26 mouse cellular contexts compared by ENCODE assay signal in genomic region chr17:26778430-26779100, GRCm38 (mm10). TPM values are rescaled to one million over a fixed set of nuclear protein-coding genes. Genes with fewer than 3 reads are reported as not detected.
A peak's percentile ranks its signal among the peaks of the same experiment; 100 is the strongest.
DNase-seq lines count a peak whose midpoint lies in the region; ATAC-seq and TF ChIP-seq lines count a peak whose summit lies in the region.
"Had no signal": no experiment of that assay in that cellular context is flagged by ENCODE, and none has a peak within 500 bp of the region (broad histone marks: within the 10 kb centered on the region; RNA-seq: fewer than 3 reads in every experiment).

No protein-coding gene starts in this region.

- H3K27me3 ChIP-seq in heart, adult 2 months (ENCODE audit: control insufficient read depth, insufficient read depth, low read length), result no peaks in the 10 kb centered on the region
- no peaks in the 10 kb centered on the region for H3K27me3 ChIP-seq in lung, postnatal 0 days (replicated peaks; ENCODE audit: insufficient read depth, low read length)
- no peaks in the 10 kb centered on the region for H3K27me3 ChIP-seq in embryonic facial prominence, embryonic 14.5 days (replicated peaks; ENCODE audit: control insufficient read depth, insufficient read depth, low read length)
- H3K27me3 ChIP-seq: CH12.LX; hindbrain, embryonic 15.5 days; midbrain, embryonic 15.5 days had no signal

- no peak for TF ChIP-seq EP300 in heart, adult 2 months (IDR thresholded peaks at IDR 0.05; ENCODE audit: insufficient read depth, low read depth, low read length)
- no peak for TF ChIP-seq EP300 in lung, postnatal 0 days (IDR thresholded peaks at IDR 0.05)

- no peak for TF ChIP-seq POLR2A in heart, adult 2 months (IDR thresholded peaks at IDR 0.05; ENCODE audit: insufficient read depth, low read depth, low read length)

- H3K9me3 ChIP-seq in lung, postnatal 0 days (ENCODE audit: low read length), result no peaks in the 10 kb centered on the region
- H3K9me3 ChIP-seq in embryonic facial prominence, embryonic 14.5 days (ENCODE audit: control insufficient read depth, low read length), result no peaks in the 10 kb centered on the region
- H3K9me3 ChIP-seq: hindbrain, embryonic 10.5 days; hindbrain, embryonic 15.5 days; midbrain, embryonic 10.5 days; midbrain, embryonic 15.5 days had no signal

- no peak for ATAC-seq in lung, postnatal 0 days
- ATAC-seq in embryonic facial prominence, embryonic 14.5 days (ENCODE audit: low read depth), result no peak
- ATAC-seq: forebrain, embryonic 14.5 days; inflammation-experienced regulatory T-cells, adult 6 months; midbrain, embryonic 15.5 days had no signal

- H3K4me3 ChIP-seq in heart, adult 2 months, result no peak overlapping the region
- H3K4me3 ChIP-seq in lung, postnatal 0 days (ENCODE audit: low read depth, low read length), result no peak overlapping the region
- H3K4me3 ChIP-seq in embryonic facial prominence, embryonic 14.5 days (ENCODE audit: low read depth, low read length), result no peak overlapping the region
- H3K4me3 ChIP-seq: hindbrain, embryonic 10.5 days; hindbrain, embryonic 15.5 days; midbrain, embryonic 10.5 days; midbrain, embryonic 15.5 days had no signal

- H3K9ac ChIP-seq in heart, adult 2 months (ENCODE audit: low read depth, low read length), result no peak overlapping the region
- no peak overlapping the region for H3K9ac ChIP-seq in lung, postnatal 0 days (replicated peaks; ENCODE audit: low read depth)
- no peak overlapping the region for H3K9ac ChIP-seq in embryonic facial prominence, embryonic 14.5 days (ENCODE audit: low read depth, low read length)
- H3K9ac ChIP-seq: hindbrain, embryonic 15.5 days; liver, embryonic 14.5 days; midbrain, embryonic 15.5 days had no signal

- H3K4me2 ChIP-seq in lung, postnatal 0 days (replicated peaks; ENCODE audit: low read depth, low read length), result no peak overlapping the region
- H3K4me2 ChIP-seq in embryonic facial prominence, embryonic 14.5 days (ENCODE audit: low read depth, low read length), result no peak overlapping the region
- H3K4me2 ChIP-seq: hindbrain, embryonic 15.5 days; midbrain, embryonic 15.5 days had no signal

- DNase-seq in heart, adult 11 months, result peak; percentile 90
- DNase-seq in heart, adult 2 months, result no peak
- DNase-seq in lung, postnatal 0 days (ENCODE audit: low spot score), result peak; percentile 16
- DNase-seq in lung, postnatal 10 days, result no peak
- DNase-seq in embryonic facial prominence, embryonic 14.5 days (ENCODE audit: low spot score), result peak; percentile 63
- DNase-seq in urinary bladder, postnatal 36 days (ENCODE audit: low spot score in 2 of 2), result no peak
- no peak for DNase-seq in cerebellum, adult 8-10 months
- DNase-seq: adrenal gland, postnatal 25 days; B cell, adult 2 months; cerebellum, adult 11-12 months; cerebellum, postnatal 10 days; heart, postnatal 14 days; kidney, adult 11 months; kidney, postnatal 14 days; left cerebral cortex, postnatal 4 days; liver; lung, adult 2 months; right cerebral cortex, adult 18-20 months had no signal

- no peak for TF ChIP-seq CTCF in heart, adult 2 months (IDR thresholded peaks at IDR 0.05)
- TF ChIP-seq CTCF in lung, postnatal 0 days (IDR thresholded peaks at IDR 0.05), result no peak

- peaks cover 4% of the 10 kb centered on the region for H3K36me3 ChIP-seq in heart, adult 2 months (ENCODE audit: control insufficient read depth, insufficient read depth, low read length)
- H3K36me3 ChIP-seq in lung, postnatal 0 days (ENCODE audit: insufficient read depth, low read length), result no peaks in the 10 kb centered on the region
- H3K36me3 ChIP-seq in embryonic facial prominence, embryonic 14.5 days (ENCODE audit: control insufficient read depth, insufficient read depth, low read length), result peaks cover 2% of the 10 kb centered on the region; the same call in 1 of the 2 replicates
- H3K36me3 ChIP-seq: midbrain, embryonic 15.5 days had no signal

- no peak overlapping the region for H3K27ac ChIP-seq in heart, adult 2 months
- no peak overlapping the region for H3K27ac ChIP-seq in lung, postnatal 0 days (ENCODE audit: low read length)
- H3K27ac ChIP-seq in embryonic facial prominence, embryonic 14.5 days (replicated peaks; ENCODE audit: low read depth, low read length), result peak overlapping the region; percentile 56
- H3K27ac ChIP-seq: hindbrain, embryonic 10.5 days; hindbrain, embryonic 15.5 days; liver, embryonic 14.5 days; midbrain, embryonic 10.5 days; midbrain, embryonic 15.5 days had no signal

- WGBS in heart, adult 2 months, result 84% methylated on average over 3 of the region's 3 CpGs
- WGBS in lung, postnatal 0 days, result 84% methylated on average over 3 of the region's 3 CpGs
- WGBS in embryonic facial prominence, embryonic 14.5 days, result 80% methylated on average over 3 of the region's 3 CpGs

- intact Hi-C loops in heart, adult 2 months (cut with DNase I), result loop anchor here (5.0 kb wide), 2 partner anchors 56 to 116 kb away; partner anchors contain the start of gene Atp6v0e

- peaks cover 2% of the 10 kb centered on the region for H3K4me1 ChIP-seq in heart, adult 2 months (ENCODE audit: control insufficient read depth, insufficient read depth, low read length)
- peaks cover 5% of the 10 kb centered on the region; the same call in 1 of the 2 replicates for H3K4me1 ChIP-seq in lung, postnatal 0 days (ENCODE audit: insufficient read depth, low read depth, low read length)
- H3K4me1 ChIP-seq in embryonic facial prominence, embryonic 14.5 days (ENCODE audit: control insufficient read depth, insufficient read depth, low read length), result peaks cover 11% of the 10 kb centered on the region; the same call in 1 of the 2 replicates

- H3K79me2 ChIP-seq in heart, adult 2 months (replicated peaks; ENCODE audit: control insufficient read depth, insufficient read depth, low read length), result no peaks in the 10 kb centered on the region

RNA-seq across cellular contexts. Expression of gene Bnip1, which starts 2.3 kb away (rescaled TPM):
- total RNA-seq in heart, adult 2 months (2021), result 10 to 100 TPM; 28.5 to 28.8 TPM
- 23.7 and 28.8 TPM in 2 replicates for polyA plus RNA-seq in heart, adult 2 months (2012; rRNA removed)
- 22.6 and 23.7 TPM in 2 replicates for polyA plus RNA-seq in lung, postnatal 0 days (2015; fragmentation: Nextera tagmentation; extraction: Ambion mirVana)
- 38.4 and 40.7 TPM in 2 replicates for polyA plus RNA-seq in embryonic facial prominence, embryonic 14.5 days (2014; fragmentation: Nextera tagmentation; extraction: Ambion mirVana)

Comparison
In these comparisons a context has a peak if more than half of its experiments do, and no peak if none do; other contexts are left out.
1. DNase-seq: peak in heart, adult 11 months (single experiment), lung, postnatal 0 days (single experiment) and embryonic facial prominence, embryonic 14.5 days (single experiment); none in heart, adult 2 months (0 of 2), lung, postnatal 10 days (single experiment), urinary bladder, postnatal 36 days (0 of 2) and cerebellum, adult 8-10 months (single experiment).